Mouse (Mus musculus) 3T3-L1 (cell line): ENCODE measurements around the gene Rhbdf1.
A peak's percentile ranks its signal among the peaks of the same experiment; 100 is the strongest.

Experiments used
- DNase-seq: peaks from one replicate; pipeline ENCODE4 v3.0.0-alpha.2; 2015; ENCODE audit warnings: low read depth, low spot score

Gene Rhbdf1

DNA sequence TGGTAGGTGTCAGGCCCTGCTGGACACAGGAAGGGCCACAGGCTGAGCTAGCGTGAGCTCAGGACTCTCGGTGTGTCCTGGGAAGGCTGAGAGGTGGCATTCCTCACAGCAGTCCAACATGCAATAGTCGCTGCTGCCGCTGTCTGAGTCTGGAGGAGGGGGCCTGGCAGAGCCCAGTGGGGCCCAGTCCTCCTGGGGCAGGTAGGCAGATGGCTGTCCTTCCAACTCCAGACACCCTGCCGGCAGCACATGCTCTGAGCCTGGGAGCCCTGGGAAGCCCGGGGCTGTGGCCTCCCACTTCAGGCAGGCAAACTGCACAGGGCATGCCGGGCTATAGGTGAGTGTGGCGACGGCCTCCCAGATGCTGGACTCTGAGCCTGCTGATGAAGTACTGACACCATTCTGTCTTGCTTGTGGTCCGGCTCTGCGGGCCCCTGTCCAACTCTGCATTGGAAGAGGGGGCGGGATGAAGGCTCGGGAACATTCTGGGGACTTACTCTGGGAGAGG lies 31.4 kb downstream of the Rhbdf1 start:
- DNase-seq, result no peak

DNA sequence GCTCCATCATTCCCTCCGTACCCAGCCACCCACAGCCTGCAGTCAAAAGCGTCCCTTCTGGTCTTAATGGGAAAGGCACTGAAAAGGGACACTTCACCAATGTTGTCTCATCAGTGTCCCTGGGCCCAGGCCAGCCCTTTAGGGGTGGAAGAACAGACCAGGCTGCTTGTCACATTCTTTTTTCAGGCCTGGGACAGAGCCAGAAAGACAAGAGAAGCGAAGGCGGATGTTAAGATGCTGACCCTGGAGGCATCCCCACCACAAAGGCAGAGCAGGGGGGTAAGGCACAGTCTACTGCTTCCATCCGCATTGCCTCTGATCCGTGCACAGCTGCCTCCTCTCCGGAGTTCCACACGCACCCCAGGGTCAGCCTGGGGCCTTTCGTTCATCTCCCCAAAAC lies 32.0 kb downstream of the Rhbdf1 start:
- no peak for DNase-seq

DNA sequence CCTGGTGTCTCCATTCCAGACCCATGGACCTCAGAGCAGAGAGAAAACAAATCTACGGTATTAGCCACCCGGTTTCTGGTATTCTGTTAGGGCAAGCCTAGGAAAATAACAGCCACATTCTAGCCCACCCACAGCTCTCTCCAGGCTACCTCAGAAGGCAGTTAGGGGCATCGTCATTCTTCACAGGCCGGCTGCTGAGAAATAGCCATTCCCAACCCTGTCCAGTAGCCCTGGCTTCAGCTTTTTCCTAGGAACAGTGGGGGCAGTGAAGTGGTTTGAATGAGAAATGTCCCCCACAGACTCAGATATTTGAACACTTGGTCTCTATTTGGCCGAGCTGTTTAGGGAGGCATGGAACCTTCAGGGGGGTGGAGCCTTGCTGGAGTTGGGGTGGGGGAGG lies 32.7 kb downstream of the Rhbdf1 start:
- DNase-seq, result no peak

DNA sequence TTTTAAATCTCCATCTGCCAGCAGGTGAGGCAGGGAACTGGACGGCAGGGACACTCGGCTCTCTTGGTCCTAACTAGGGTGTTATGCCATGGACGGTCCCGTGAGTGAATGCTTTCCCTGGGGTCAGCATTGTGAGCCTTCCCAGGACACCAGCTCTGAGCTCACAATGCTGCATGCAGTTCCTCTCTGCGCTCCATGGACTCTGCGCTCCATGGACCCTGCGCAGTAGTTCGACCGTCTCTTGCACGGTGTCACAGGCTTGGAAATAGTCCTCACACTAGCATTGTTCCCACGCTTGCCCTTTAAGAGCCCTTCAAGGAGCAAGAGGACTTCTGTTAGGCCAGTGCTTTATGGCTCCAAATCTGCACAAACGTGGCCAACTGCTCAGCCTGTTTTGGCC lies 33.2 kb downstream of the Rhbdf1 start:
- no peak for DNase-seq

DNA sequence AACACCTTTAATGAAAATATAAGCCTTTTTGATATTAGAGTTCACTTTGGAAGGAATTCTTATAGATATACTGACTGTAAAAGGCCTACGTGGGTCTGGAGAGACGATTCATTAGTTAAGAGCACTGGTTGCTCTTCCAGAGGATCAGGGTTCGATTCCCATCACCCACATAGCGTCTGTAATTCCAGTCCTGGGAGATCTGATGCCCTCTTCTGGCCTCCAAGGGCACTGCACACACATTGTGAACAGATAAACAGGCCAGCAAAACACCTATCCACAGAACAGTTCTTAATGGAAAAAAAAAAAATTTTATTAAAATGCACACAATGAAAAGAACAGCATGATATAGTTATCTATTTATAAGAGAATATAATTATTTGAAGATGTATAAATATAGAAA lies 34.8 kb downstream of the Rhbdf1 start:
- DNase-seq, result no peak

DNA sequence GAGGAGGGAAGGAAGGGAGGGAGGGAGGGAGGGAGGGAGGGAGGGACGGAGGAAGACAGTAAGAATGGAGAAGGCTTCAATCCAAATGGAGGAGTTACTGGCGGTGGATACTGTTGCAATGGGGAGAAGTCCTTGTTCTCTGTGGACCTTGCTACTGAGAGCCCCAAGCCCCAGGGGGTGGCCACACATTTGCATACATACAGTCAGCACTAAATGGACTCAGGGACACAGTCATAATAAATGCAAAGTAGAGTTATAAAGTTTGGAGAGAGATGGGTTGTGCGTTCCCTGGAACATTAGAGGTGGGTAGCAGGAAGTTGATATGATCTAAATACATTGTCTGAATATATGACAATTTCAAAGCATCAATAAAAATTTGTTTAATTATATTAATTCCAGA lies 36.1 kb downstream of the Rhbdf1 start:
- no peak for DNase-seq

DNA sequence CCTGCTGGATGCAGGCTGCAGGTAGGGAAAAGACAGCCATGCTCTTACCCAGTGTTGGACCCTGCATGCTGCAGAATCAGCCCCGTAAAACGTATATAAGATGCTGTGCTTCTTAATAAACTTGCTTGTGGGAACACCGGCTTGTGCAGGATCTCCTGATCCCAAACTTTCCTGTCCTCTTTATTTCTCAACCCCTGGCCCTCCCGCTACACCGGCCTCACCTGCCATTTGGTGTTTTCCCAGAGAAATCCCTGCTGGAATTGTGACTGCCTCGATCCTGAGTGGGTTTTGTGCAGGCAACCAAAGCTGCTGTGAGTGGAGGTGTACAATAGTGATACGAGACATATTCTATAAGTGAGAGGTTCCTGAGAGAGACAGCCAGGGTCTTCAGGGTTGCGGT lies 37.6 kb downstream of the Rhbdf1 start:
- DNase-seq, result no peak

DNA sequence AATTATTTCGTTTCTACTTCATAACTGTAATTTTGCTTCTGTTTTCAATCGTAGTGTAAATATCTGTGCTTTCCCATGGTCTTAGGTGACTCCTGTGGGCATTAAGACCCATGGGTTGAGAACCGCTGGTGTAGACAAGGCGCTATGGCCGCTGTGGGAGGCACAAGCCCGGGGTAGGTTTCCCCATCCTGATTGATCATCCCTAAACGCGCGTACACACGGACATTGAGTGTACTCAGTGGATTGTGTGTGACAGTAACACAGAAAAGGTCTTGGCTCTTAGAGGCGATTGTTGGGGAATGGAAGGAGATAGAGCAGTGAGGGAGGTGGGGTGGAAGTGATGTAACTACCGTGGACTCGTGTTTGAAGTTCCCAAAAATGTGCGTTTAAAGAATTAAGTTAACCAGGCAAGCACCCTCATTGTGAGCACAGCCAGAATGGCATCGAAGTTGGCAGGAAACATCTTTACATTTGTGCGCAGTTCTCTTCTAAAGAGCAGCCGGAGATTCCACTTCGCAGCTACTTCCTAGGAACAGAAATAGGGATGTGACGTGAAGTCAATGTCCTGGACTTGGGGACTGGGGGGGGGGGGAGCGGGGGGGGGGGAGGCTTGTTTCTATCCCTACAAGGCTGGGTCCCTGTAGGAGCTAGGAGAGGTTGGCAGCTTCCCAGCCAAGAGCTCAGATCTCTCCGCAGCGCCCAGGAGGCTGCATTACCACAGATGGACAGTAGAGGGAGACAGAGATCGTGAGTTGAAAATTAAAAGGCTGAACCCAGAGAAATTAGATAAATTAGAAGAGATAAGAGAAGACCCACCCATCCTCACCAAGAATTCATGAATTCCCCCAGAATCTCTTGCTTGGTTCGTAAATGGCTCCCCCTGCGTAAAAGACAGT lies 39.9 kb downstream of the Rhbdf1 start:
- DNase-seq, result peak; percentile 83

DNA sequence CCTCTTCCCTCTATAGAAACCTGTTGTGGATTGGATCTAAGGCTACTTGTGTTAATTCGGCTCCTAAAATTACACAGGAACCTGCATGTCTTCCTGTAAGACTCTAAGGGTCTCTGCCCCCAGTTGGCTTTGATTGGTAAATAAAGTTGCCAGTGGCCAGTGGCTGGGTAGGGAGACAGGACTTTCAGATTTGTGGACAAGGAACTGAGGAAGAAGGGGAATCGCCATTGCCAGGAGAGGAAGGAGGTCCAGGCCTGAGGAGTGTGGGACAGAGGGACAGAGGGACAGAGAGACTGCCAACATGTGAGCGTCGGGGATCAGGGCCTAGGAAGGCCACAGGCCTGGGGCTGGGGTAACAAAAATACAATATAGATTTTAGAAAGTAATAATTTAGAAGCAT lies 40.9 kb downstream of the Rhbdf1 start:
- no peak for DNase-seq

DNA sequence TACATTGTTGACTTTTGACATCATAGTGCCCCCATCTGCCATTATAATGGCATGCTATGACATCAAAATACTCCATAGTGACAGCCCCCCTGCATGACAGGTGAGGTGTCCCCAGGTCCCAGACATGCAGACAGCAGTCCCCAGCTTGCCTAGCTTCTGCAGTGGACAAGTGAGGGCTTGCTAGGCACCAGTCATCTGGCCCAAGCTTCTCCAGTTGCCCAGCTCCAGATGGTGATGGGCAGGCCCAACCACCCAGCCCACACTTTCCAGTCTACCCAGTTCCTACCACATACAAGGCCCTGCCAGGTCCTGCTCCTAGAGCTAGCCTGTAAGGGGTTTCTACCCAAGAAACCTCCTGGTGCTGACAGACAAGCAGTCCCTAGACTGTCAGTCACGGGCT lies 43.6 kb downstream of the Rhbdf1 start:
- no peak for DNase-seq

DNA sequence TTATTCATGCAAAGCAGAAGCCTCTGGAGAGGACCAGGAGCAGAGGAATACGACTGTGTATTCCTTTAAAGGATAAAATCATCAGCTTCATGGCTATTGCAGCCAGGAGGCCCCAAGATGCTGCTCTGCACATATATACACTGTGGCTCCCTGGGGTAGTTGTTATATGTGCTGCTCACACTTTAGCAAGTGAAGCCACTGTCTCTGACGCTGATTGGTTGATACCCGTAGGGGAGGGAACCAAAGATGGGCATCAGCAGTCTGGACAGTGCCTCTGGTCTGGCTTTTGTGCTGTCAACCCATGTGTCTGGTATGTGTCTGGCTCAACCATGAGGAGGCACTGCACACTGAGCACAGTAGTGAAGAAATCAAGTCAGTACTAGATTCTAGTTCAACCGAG lies 55.4 kb downstream of the Rhbdf1 start:
- DNase-seq, result no peak

DNA sequence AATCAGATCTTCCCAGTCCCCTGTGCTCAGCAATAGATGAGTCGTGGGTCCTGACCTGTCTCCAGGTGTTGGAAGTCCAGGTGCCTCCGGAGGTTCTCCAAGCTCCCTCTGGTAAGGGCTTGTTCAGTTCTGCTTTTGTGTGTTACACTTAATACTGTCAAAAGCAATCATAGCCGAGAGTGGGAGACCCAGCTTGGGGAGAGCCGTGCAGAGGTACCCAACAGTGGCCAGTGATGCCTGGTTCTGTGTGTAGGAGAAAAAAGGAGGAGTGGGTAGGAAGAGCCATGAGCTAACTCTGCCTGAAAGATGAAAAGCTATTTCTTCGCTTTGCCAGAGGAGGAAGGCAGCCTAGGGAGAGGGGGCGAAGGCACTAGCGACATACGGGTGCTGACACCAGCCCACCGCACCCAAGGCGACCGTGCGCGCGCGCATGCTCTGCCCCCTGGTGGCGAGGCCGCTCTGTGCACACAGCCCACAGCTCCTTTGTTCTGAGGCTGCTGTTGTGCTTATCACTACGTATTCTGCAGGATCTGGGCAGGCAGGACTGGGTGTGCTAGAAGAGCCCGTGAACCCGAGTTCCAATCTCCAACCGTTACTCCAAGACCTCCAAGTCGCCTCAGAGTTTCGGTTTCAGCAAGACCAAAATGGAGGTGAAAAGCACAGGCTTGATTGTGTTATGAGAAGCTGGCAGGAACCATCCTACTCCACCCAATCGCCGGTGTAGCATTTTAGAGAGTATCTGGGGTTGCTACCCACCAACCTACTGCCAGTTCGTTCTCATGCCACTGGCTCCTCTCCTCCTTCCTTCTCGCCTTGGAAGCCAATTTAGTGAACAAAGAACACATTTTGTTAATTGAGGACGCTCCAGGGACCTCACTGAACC lies 59.9 kb downstream of the Rhbdf1 start:
- peak; percentile 23 for DNase-seq

DNA sequence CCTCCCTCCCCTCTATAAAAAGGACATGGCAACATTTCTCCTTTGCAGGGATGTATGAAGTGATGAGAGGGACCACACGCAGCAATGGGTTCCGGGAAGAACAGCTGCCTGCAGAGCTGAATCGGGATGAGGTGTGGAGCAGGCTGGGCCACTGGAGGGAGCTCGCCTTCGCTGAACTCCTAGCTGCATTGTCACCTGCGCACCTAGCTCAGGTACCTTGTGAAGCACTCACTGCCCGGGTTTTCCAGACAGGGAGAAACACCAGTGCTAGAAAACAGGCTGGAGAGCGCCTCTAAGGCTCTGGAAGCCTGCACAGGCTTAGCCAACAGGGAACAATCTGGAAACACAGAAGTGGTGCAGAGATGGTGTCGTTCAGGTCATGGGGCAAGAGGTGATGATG lies 60.6 kb downstream of the Rhbdf1 start:
- no peak for DNase-seq

DNA sequence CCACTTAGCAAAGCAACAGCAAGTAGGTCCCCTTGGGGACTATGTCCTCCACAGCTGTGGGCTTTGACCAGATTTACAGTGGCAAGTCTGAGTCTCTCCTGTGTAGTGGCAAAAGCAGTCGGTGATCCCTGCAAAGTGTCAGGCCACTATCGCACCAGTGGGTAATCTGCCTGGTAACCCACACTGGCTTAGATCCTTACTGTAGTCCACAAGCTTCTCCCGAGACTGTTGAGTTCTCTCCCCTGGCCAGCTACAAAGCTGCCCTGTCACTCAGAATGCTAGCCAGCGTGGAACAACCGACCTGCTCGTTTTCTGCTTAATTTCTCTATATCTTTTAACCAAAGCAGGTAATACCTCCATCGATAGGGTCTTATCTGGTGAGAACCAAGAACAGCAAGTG lies 61.8 kb downstream of the Rhbdf1 start:
- no peak for DNase-seq
